Mouse (Mus musculus): Measurements from ENCODE around the gene Cntn1.

- no peak for TF ChIP-seq CTCF (IDR thresholded peaks at IDR 0.05; ENCODE audit: insufficient read depth, low read length)
- no peak for TF ChIP-seq POLR2A (IDR thresholded peaks at IDR 0.05; ENCODE audit: borderline replicate concordance, extremely low read depth, low read depth, low read length)
These were observed 115.3 kb downstream of the Cntn1 start for GRCm38 (mm10) chr15:92166266-92166665.

Data from lung, adult 2 months (tissue).